Mouse (Mus musculus): ENCODE measurements around the gene Zdhhc19. TPM values are rescaled to one million over a fixed set of nuclear protein-coding genes. Genes with fewer than 3 reads are reported as not detected.
A peak's percentile ranks its signal among the peaks of the same experiment; 100 is the strongest.

Gene Zdhhc19
- polyA plus RNA-seq, 1 experiment from 2014 or later: not detected

GRCm38 (mm10) chr16:32535157-32535751 is 39.2 kb downstream of the Zdhhc19 start:
- ATAC-seq: no peak
- Histone ChIP-seq H3K27ac (ENCODE audit: low read depth, low read length) (no peak overlapping the region), H3K9ac (ENCODE audit: low read length) (no peak overlapping the region)

GRCm38 (mm10) chr16:32537867-32538660 is 42.0 kb downstream of the Zdhhc19 start:
- 47% methylated on average over 5 of the region's 5 CpGs for WGBS

More at GRCm38 (mm10) chr16:32535157-32535751, 39.2 kb downstream of the Zdhhc19 start:
- no peak for DNase-seq (ENCODE audit: low spot score)
- H3K4me2 ChIP-seq (ENCODE audit: low read length): no peak overlapping the region
- H3K4me1 ChIP-seq (ENCODE audit: control insufficient read depth, insufficient read depth, low read length): peaks cover 11% of the 10 kb centered on the region
- no peaks in the 10 kb centered on the region for H3K9me3 ChIP-seq (replicated peaks; ENCODE audit: control insufficient read depth, low read length)
- no peak overlapping the region for H3K4me3 ChIP-seq (ENCODE audit: low read depth, low read length)
- no peaks in the 10 kb centered on the region for H3K36me3 ChIP-seq (ENCODE audit: control insufficient read depth, insufficient read depth, low read length)
- no peaks in the 10 kb centered on the region for H3K27me3 ChIP-seq (replicated peaks; ENCODE audit: control insufficient read depth, insufficient read depth, low read length)
- WGBS: 38% methylated on average over 5 of the region's 5 CpGs

GRCm38 (mm10) chr16:32538761-32539255 is 42.7 kb downstream of the Zdhhc19 start:
- Histone ChIP-seq H3K4me1 (ENCODE audit: control insufficient read depth, insufficient read depth, low read length) (peaks cover 1% of the 10 kb centered on the region; the same call in 1 of the 2 replicates), H3K4me3 (ENCODE audit: low read depth, low read length) (no peak overlapping the region), H3K36me3 (ENCODE audit: control insufficient read depth, insufficient read depth, low read length) (no peaks in the 10 kb centered on the region), H3K4me2 (ENCODE audit: low read length) (no peak overlapping the region), H3K9ac (ENCODE audit: low read length) (no peak overlapping the region), H3K27me3 (replicated peaks; ENCODE audit: control insufficient read depth, insufficient read depth, low read length) (no peaks in the 10 kb centered on the region), H3K27ac (ENCODE audit: low read depth, low read length) (no peak overlapping the region), H3K9me3 (replicated peaks; ENCODE audit: control insufficient read depth, low read length) (no peaks in the 10 kb centered on the region)
- WGBS: 23% methylated on average over 3 of the region's 3 CpGs
- DNase-seq (ENCODE audit: low spot score) (peak; percentile 42), ATAC-seq (no peak)

More at GRCm38 (mm10) chr16:32537867-32538660, 42.0 kb downstream of the Zdhhc19 start:
- Histone ChIP-seq H3K4me1 (ENCODE audit: control insufficient read depth, insufficient read depth, low read length) (peaks cover 9% of the 10 kb centered on the region), H3K4me2 (ENCODE audit: low read length) (no peak overlapping the region), H3K4me3 (ENCODE audit: low read depth, low read length) (no peak overlapping the region), H3K9me3 (replicated peaks; ENCODE audit: control insufficient read depth, low read length) (no peaks in the 10 kb centered on the region), H3K9ac (ENCODE audit: low read length) (no peak overlapping the region), H3K36me3 (ENCODE audit: control insufficient read depth, insufficient read depth, low read length) (no peaks in the 10 kb centered on the region), H3K27me3 (replicated peaks; ENCODE audit: control insufficient read depth, insufficient read depth, low read length) (no peaks in the 10 kb centered on the region), H3K27ac (ENCODE audit: low read depth, low read length) (no peak overlapping the region)
- no peak for ATAC-seq
- DNase-seq (ENCODE audit: low spot score): no peak

GRCm38 (mm10) chr16:32541338-32542179 is 45.5 kb downstream of the Zdhhc19 start:
- WGBS: 91% methylated on average over 6 of the region's 6 CpGs
- no peak overlapping the region for H3K27ac ChIP-seq (ENCODE audit: low read depth, low read length)

GRCm38 (mm10) chr16:32543422-32543821 is 47.4 kb downstream of the Zdhhc19 start:
- Histone ChIP-seq H3K36me3 (ENCODE audit: control insufficient read depth, insufficient read depth, low read length) (no peaks in the 10 kb centered on the region), H3K4me3 (ENCODE audit: low read depth, low read length) (no peak overlapping the region), H3K4me1 (ENCODE audit: control insufficient read depth, insufficient read depth, low read length) (no peaks in the 10 kb centered on the region), H3K9me3 (replicated peaks; ENCODE audit: control insufficient read depth, low read length) (no peaks in the 10 kb centered on the region), H3K27ac (ENCODE audit: low read depth, low read length) (no peak overlapping the region), H3K4me2 (ENCODE audit: low read length) (no peak overlapping the region), H3K27me3 (replicated peaks; ENCODE audit: control insufficient read depth, insufficient read depth, low read length) (no peaks in the 10 kb centered on the region), H3K9ac (ENCODE audit: low read length) (no peak overlapping the region)
- DNase-seq (ENCODE audit: low spot score): no peak
- 75% methylated on average over 3 of the region's 3 CpGs for WGBS
- no peak for ATAC-seq

More at GRCm38 (mm10) chr16:32541338-32542179, 45.5 kb downstream of the Zdhhc19 start:
- H3K9ac ChIP-seq (ENCODE audit: low read length): no peak overlapping the region
- H3K36me3 ChIP-seq (ENCODE audit: control insufficient read depth, insufficient read depth, low read length): no peaks in the 10 kb centered on the region
- DNase-seq (ENCODE audit: low spot score) (no peak), ATAC-seq (no peak)
- H3K4me2 ChIP-seq (ENCODE audit: low read length): no peak overlapping the region
- no peaks in the 10 kb centered on the region for H3K27me3 ChIP-seq (replicated peaks; ENCODE audit: control insufficient read depth, insufficient read depth, low read length)
- no peaks in the 10 kb centered on the region for H3K9me3 ChIP-seq (replicated peaks; ENCODE audit: control insufficient read depth, low read length)
- no peaks in the 10 kb centered on the region for H3K4me1 ChIP-seq (ENCODE audit: control insufficient read depth, insufficient read depth, low read length)
- H3K4me3 ChIP-seq (ENCODE audit: low read depth, low read length): no peak overlapping the region

- no peaks in the 10 kb centered on the region for H3K4me1 ChIP-seq (ENCODE audit: control insufficient read depth, insufficient read depth, low read length)
- no peak overlapping the region for H3K4me3 ChIP-seq (ENCODE audit: low read depth, low read length)
- 78% methylated on average over 10 of the region's 10 CpGs for WGBS
- no peak overlapping the region for H3K27ac ChIP-seq (ENCODE audit: low read depth, low read length)
- no peaks in the 10 kb centered on the region for H3K9me3 ChIP-seq (replicated peaks; ENCODE audit: control insufficient read depth, low read length)
- H3K36me3 ChIP-seq (ENCODE audit: control insufficient read depth, insufficient read depth, low read length): no peaks in the 10 kb centered on the region
- ATAC-seq (no peak), DNase-seq (ENCODE audit: low spot score) (no peak)
- no peak overlapping the region for H3K9ac ChIP-seq (ENCODE audit: low read length)
- no peak overlapping the region for H3K4me2 ChIP-seq (ENCODE audit: low read length)
- no peaks in the 10 kb centered on the region for H3K27me3 ChIP-seq (replicated peaks; ENCODE audit: control insufficient read depth, insufficient read depth, low read length)
Measured at GRCm38 (mm10) chr16:32547156-32548068, 51.3 kb downstream of the Zdhhc19 start.

- 91% methylated on average over 4 of the region's 4 CpGs for WGBS
- DNase-seq (ENCODE audit: low spot score) (no peak), ATAC-seq (no peak)
- Histone ChIP-seq H3K9ac (ENCODE audit: low read length) (no peak overlapping the region), H3K9me3 (replicated peaks; ENCODE audit: control insufficient read depth, low read length) (no peaks in the 10 kb centered on the region), H3K27ac (ENCODE audit: low read depth, low read length) (no peak overlapping the region), H3K4me2 (ENCODE audit: low read length) (no peak overlapping the region), H3K4me3 (ENCODE audit: low read depth, low read length) (no peak overlapping the region), H3K4me1 (ENCODE audit: control insufficient read depth, insufficient read depth, low read length) (no peaks in the 10 kb centered on the region), H3K36me3 (ENCODE audit: control insufficient read depth, insufficient read depth, low read length) (no peaks in the 10 kb centered on the region), H3K27me3 (replicated peaks; ENCODE audit: control insufficient read depth, insufficient read depth, low read length) (no peaks in the 10 kb centered on the region)
Measured at GRCm38 (mm10) chr16:32550084-32550483, 54.0 kb downstream of the Zdhhc19 start.

GRCm38 (mm10) chr16:32550487-32550886 is 54.4 kb downstream of the Zdhhc19 start:
- Histone ChIP-seq H3K27ac (ENCODE audit: low read depth, low read length) (no peak overlapping the region), H3K36me3 (ENCODE audit: control insufficient read depth, insufficient read depth, low read length) (no peaks in the 10 kb centered on the region), H3K27me3 (replicated peaks; ENCODE audit: control insufficient read depth, insufficient read depth, low read length) (no peaks in the 10 kb centered on the region), H3K4me3 (ENCODE audit: low read depth, low read length) (no peak overlapping the region), H3K9ac (ENCODE audit: low read length) (no peak overlapping the region), H3K4me2 (ENCODE audit: low read length) (no peak overlapping the region), H3K4me1 (ENCODE audit: control insufficient read depth, insufficient read depth, low read length) (no peaks in the 10 kb centered on the region), H3K9me3 (replicated peaks; ENCODE audit: control insufficient read depth, low read length) (no peaks in the 10 kb centered on the region)
- no peak for ATAC-seq
- no peak for DNase-seq (ENCODE audit: low spot score)
- WGBS: 86% methylated on average over 5 of the region's 5 CpGs
